Mouse (Mus musculus) E14TG2a.4 (cell line): ENCODE measurements around the gene Hnrnph3.

Source experiments
- CTCF ChIP-seq: conservative IDR thresholded peaks from 2 replicates; pipeline ENCODE4 v1.5.1; 2014; ENCODE audit warnings: low read length
- NANOG ChIP-seq: IDR thresholded peaks from 2 replicates; pipeline ENCODE4 v1.6.1; 2014; ENCODE audit warnings: borderline replicate concordance, low read length, mixed read lengths
- POU5F1 ChIP-seq: IDR thresholded peaks from 2 replicates; pipeline ENCODE4 v1.6.1; 2014; ENCODE audit warnings: low read length, borderline replicate concordance

GRCm38 (mm10) chr10:63054586-63054985 lies 30.6 kb upstream of the Hnrnph3 start:
- TF ChIP-seq CTCF (peak; percentile 54), NANOG (no peak), POU5F1 (no peak)
